Mouse (Mus musculus) lung, postnatal 0 days (tissue): ENCODE results near the gene Traf4.

ENCODE experiments used
- CTCF ChIP-seq: IDR thresholded peaks from 2 replicates; pipeline ENCODE4 v1.5.1; 2016; ENCODE audit warnings: antibody characterized with exemption, mild to moderate bottlenecking
- EP300 ChIP-seq: IDR thresholded peaks from 2 replicates; pipeline ENCODE4 v1.6.1; 2016; ENCODE audit warnings: antibody characterized with exemption, mild to moderate bottlenecking, control low read depth

GRCm38 (mm10) chr11:78195101-78195863 is 29.9 kb upstream of the Traf4 start:
- TF ChIP-seq CTCF (no peak), EP300 (no peak)
